8 mouse cellular contexts compared by ENCODE assay signal in the genomic region with DNA sequence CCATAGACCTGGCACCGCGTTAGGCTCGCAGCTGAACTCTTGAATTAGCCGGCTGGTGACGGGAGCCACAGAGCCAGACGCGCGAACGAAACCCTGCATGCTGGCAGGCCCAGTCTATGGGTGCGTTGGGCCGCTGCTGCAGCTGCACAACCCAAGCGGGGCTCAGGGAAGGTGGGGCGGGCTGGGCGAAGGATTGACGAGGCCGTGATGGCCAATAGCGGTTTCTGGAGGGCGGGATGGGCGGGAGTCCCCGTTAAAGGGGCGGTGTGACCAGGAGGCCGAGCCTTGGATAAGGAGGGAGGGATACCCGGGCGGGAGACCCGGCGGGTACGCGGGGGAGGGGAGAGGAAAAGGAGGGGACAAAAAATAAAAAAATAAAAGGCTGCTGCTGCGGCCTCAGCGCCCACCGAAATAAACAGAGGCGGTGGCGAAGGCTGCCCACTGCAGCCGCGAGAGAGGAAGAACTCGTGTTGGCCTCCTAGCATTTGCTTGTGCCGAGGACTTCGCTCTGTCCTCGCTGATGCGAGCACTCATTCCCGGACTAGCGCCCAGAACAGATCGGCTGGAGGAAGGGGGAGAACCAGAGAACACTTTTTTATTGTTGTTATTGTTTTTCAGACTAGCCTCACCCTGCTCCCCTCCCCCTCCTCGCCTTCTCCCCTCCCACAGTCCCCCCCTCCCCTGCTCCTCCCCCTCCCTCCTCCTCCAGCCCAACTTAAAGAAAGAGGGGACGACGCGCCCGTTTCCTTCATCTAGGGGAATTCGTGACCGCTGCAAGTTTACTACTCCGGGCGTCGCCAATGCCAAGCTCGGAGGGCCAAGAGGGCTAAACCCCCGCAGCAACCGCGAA. TPM values are rescaled to one million over a fixed set of nuclear protein-coding genes. Genes with fewer than 3 reads are reported as not detected.
DNase-seq lines count a peak whose midpoint lies in the region; ATAC-seq and TF ChIP-seq lines count a peak whose summit lies in the region.

No protein-coding gene starts in this region.

- peak; percentile 83 for ATAC-seq in hindbrain, embryonic 11.5 days (ENCODE audit: low FRiP score)
- peak; percentile 82 for ATAC-seq in midbrain, embryonic 11.5 days (ENCODE audit: low FRiP score)

- H3K4me1 ChIP-seq in heart, embryonic 10.5 days: peaks cover 38% of the 10 kb centered on the region
- H3K4me1 ChIP-seq in E14TG2a.4 (replicated peaks; ENCODE audit: low read depth, low read length): peaks cover 67% of the 10 kb centered on the region
- peaks cover 3% of the 10 kb centered on the region; the same call in 1 of the 2 replicates for H3K4me1 ChIP-seq in hindbrain, embryonic 11.5 days (replicated peaks; ENCODE audit: control insufficient read depth, insufficient read depth, low read length)
- peaks cover 14% of the 10 kb centered on the region for H3K4me1 ChIP-seq in midbrain, embryonic 11.5 days (ENCODE audit: control insufficient read depth, insufficient read depth, low read length)

- H3K9me3 ChIP-seq in heart, embryonic 10.5 days: no peaks in the 10 kb centered on the region
- no peaks in the 10 kb centered on the region for H3K9me3 ChIP-seq in E14TG2a.4 (ENCODE audit: low read length)
- no peaks in the 10 kb centered on the region for H3K9me3 ChIP-seq in hindbrain, embryonic 11.5 days (ENCODE audit: control insufficient read depth, low read length)
- no peaks in the 10 kb centered on the region for H3K9me3 ChIP-seq in midbrain, embryonic 11.5 days (ENCODE audit: control insufficient read depth, low read length)

- DNase-seq in heart, embryonic 10.5 days (ENCODE audit: low spot score): peak; percentile 86
- no peak for DNase-seq in heart, adult 11 months
- DNase-seq in cerebellum, postnatal 25 days: peak; percentile 91 to 93
- DNase-seq in hindbrain, embryonic 11.5 days (ENCODE audit: low spot score): peak; percentile 87
- DNase-seq in midbrain, embryonic 11.5 days (ENCODE audit: low spot score, missing footprints): peak; percentile 97
- DNase-seq in thymus, postnatal 36 days: no peak
- DNase-seq in frontal cortex, postnatal 14 days (ENCODE audit: low spot score in 2 of 2): no peak

- peak overlapping the region; percentile 64 for H3K4me2 ChIP-seq in hindbrain, embryonic 11.5 days (replicated peaks; ENCODE audit: low read depth, low read length)
- H3K4me2 ChIP-seq in midbrain, embryonic 11.5 days: peak overlapping the region; percentile 62

- H3K27ac ChIP-seq in heart, embryonic 10.5 days: no peak overlapping the region
- H3K27ac ChIP-seq in hindbrain, embryonic 11.5 days (ENCODE audit: low read depth, low read length): peak overlapping the region; percentile 97
- H3K27ac ChIP-seq in midbrain, embryonic 11.5 days (ENCODE audit: low read depth, low read length): peak overlapping the region; percentile 97

- peak overlapping the region; percentile 95 for H3K9ac ChIP-seq in hindbrain, embryonic 11.5 days (ENCODE audit: low read depth, low read length)
- peak overlapping the region; percentile 96 for H3K9ac ChIP-seq in midbrain, embryonic 11.5 days (ENCODE audit: low read length)

- H3K27me3 ChIP-seq in heart, embryonic 10.5 days (ENCODE audit: insufficient read depth, poor library complexity, severe bottlenecking): peaks cover 97% of the 10 kb centered on the region
- H3K27me3 ChIP-seq in E14TG2a.4 (ENCODE audit: insufficient read depth, low read length): peaks cover 48% of the 10 kb centered on the region
- H3K27me3 ChIP-seq in hindbrain, embryonic 11.5 days (ENCODE audit: control insufficient read depth, insufficient read depth, low read length): peaks cover 39% of the 10 kb centered on the region
- peaks cover 62% of the 10 kb centered on the region for H3K27me3 ChIP-seq in midbrain, embryonic 11.5 days (ENCODE audit: control insufficient read depth, insufficient read depth, low read length)

- no peak for TF ChIP-seq CTCF in E14TG2a.4 (conservative IDR thresholded peaks at IDR 0.05; ENCODE audit: low read length)

- H3K36me3 ChIP-seq in heart, embryonic 10.5 days: no peaks in the 10 kb centered on the region
- peaks cover 22% of the 10 kb centered on the region for H3K36me3 ChIP-seq in E14TG2a.4 (ENCODE audit: insufficient read depth, low read length)
- H3K36me3 ChIP-seq in hindbrain, embryonic 11.5 days (ENCODE audit: control insufficient read depth, insufficient read depth, low read length): no peaks in the 10 kb centered on the region
- no peaks in the 10 kb centered on the region for H3K36me3 ChIP-seq in midbrain, embryonic 11.5 days (ENCODE audit: control insufficient read depth, insufficient read depth, low read length)

- H3K4me3 ChIP-seq in heart, embryonic 10.5 days: peak overlapping the region; percentile 64
- peak overlapping the region; percentile 91 for H3K4me3 ChIP-seq in E14TG2a.4 (replicated peaks; ENCODE audit: low read length)
- H3K4me3 ChIP-seq in hindbrain, embryonic 11.5 days (ENCODE audit: low read depth, low read length): peak overlapping the region; percentile 79
- H3K4me3 ChIP-seq in midbrain, embryonic 11.5 days (ENCODE audit: low read depth, low read length): peak overlapping the region; percentile 75

- under 1% methylated on average over 57 of the region's 57 CpGs for WGBS in heart, embryonic 10.5 days
- WGBS in hindbrain, embryonic 11.5 days: under 1% methylated on average over 52 of the region's 57 CpGs
- under 1% methylated on average over 56 of the region's 57 CpGs for WGBS in midbrain, embryonic 11.5 days

RNA-seq across cellular contexts. Expression of a gene that starts 1.0 kb away (rescaled TPM):
- polyA plus RNA-seq in heart, embryonic 10.5 days (2016; fragmentation: Nextera tagmentation; extraction: Ambion mirVana): 0.11 TPM in 1 of 2 replicates, not detected in the other
- 9.5 and 11.2 TPM in 2 replicates for polyA plus RNA-seq in hindbrain, embryonic 11.5 days (2014; fragmentation: Nextera tagmentation; extraction: Ambion mirVana)
- polyA plus RNA-seq in midbrain, embryonic 11.5 days (2014; fragmentation: Nextera tagmentation; extraction: Ambion mirVana): 5.8 and 6.3 TPM in 2 replicates

RNA-seq across cellular contexts. Expression of a gene that starts 8.8 kb away (rescaled TPM):
- polyA plus RNA-seq in heart, embryonic 10.5 days (2016; fragmentation: Nextera tagmentation; extraction: Ambion mirVana): 0.04 and 0.30 TPM in 2 replicates
- polyA plus RNA-seq in hindbrain, embryonic 11.5 days (2014; fragmentation: Nextera tagmentation; extraction: Ambion mirVana): 19.1 and 20.1 TPM in 2 replicates
- 14.6 and 15.8 TPM in 2 replicates for polyA plus RNA-seq in midbrain, embryonic 11.5 days (2014; fragmentation: Nextera tagmentation; extraction: Ambion mirVana)

RNA-seq across cellular contexts. Expression of a gene that starts 16.1 kb away (rescaled TPM):
- polyA plus RNA-seq in heart, embryonic 10.5 days (2016; fragmentation: Nextera tagmentation; extraction: Ambion mirVana): not detected in 2 replicates
- polyA plus RNA-seq in hindbrain, embryonic 11.5 days (2014; fragmentation: Nextera tagmentation; extraction: Ambion mirVana): 0.35 and 0.76 TPM in 2 replicates
- polyA plus RNA-seq in midbrain, embryonic 11.5 days (2014; fragmentation: Nextera tagmentation; extraction: Ambion mirVana): 0.41 and 0.45 TPM in 2 replicates

RNA-seq across cellular contexts. Expression of a gene that starts 23.4 kb away (rescaled TPM):
- not detected in 2 replicates for polyA plus RNA-seq in heart, embryonic 10.5 days (2016; fragmentation: Nextera tagmentation; extraction: Ambion mirVana)
- 0.99 and 1.6 TPM in 2 replicates for polyA plus RNA-seq in hindbrain, embryonic 11.5 days (2014; fragmentation: Nextera tagmentation; extraction: Ambion mirVana)
- 0.62 and 0.64 TPM in 2 replicates for polyA plus RNA-seq in midbrain, embryonic 11.5 days (2014; fragmentation: Nextera tagmentation; extraction: Ambion mirVana)

RNA-seq across cellular contexts. Expression of a gene that starts 59.9 kb away (rescaled TPM):
- polyA plus RNA-seq in heart, embryonic 10.5 days (2016; fragmentation: Nextera tagmentation; extraction: Ambion mirVana): 27.6 and 32.1 TPM in 2 replicates
- 31.6 and 33.1 TPM in 2 replicates for polyA plus RNA-seq in hindbrain, embryonic 11.5 days (2014; fragmentation: Nextera tagmentation; extraction: Ambion mirVana)
- 28.1 and 31.2 TPM in 2 replicates for polyA plus RNA-seq in midbrain, embryonic 11.5 days (2014; fragmentation: Nextera tagmentation; extraction: Ambion mirVana)

Comparison
In these comparisons a context has a peak if more than half of its experiments do, and no peak if none do; other contexts are left out.
1. DNase-seq: peak in heart, embryonic 10.5 days (single experiment), cerebellum, postnatal 25 days (2 of 2), hindbrain, embryonic 11.5 days (single experiment) and midbrain, embryonic 11.5 days (single experiment); none in heart, adult 11 months (single experiment), thymus, postnatal 36 days (0 of 2) and frontal cortex, postnatal 14 days (0 of 2).
2. RNA of a gene that starts 8.8 kb away (polyA plus RNA-seq): 19.1 to 20.1 TPM in hindbrain, embryonic 11.5 days and 14.6 to 15.8 TPM in midbrain, embryonic 11.5 days; 0.04 to 0.30 TPM in heart, embryonic 10.5 days; every median in the first group is over 10 times any median in the second.
3. Peak in every context shown above with its lines, with median percentiles within 50 percentile points of each other: H3K4me3 ChIP-seq.